Mouse (Mus musculus): Measurements from ENCODE around the gene Trim34a. TPM values are rescaled to one million over a fixed set of nuclear protein-coding genes. Genes with fewer than 3 reads are reported as not detected.

The Trim34a gene
- polyA plus RNA-seq (2014; fragmentation: Nextera tagmentation; extraction: Ambion mirVana), result 1.4 and 1.5 TPM in 2 replicates

GRCm38 (mm10) chr7:104244287-104245181, at the start of gene Trim34a:
TSS of gene Trim34a (plus strand) at chr7:104244457.
- 6% methylated on average over 13 of the region's 13 CpGs for WGBS
- Histone ChIP-seq H3K4me2 (replicated peaks; ENCODE audit: low read depth, low read length) (peak within 1 kb of the TSS; percentile 35), H3K9ac (ENCODE audit: low read depth, low read length) (peak within 1 kb of the TSS; percentile 43), H3K4me1 (ENCODE audit: control insufficient read depth, insufficient read depth, low read length) (no peaks in the 10 kb centered on the region), H3K27me3 (ENCODE audit: control insufficient read depth, insufficient read depth, low read length) (no peaks in the 10 kb centered on the region), H3K36me3 (ENCODE audit: control insufficient read depth, insufficient read depth, low read length) (no peaks in the 10 kb centered on the region), H3K27ac (ENCODE audit: low read depth, low read length) (no peak within 1 kb of the TSS; the same call in 1 of the 2 replicates), H3K9me3 (ENCODE audit: control insufficient read depth, low read length) (no peaks in the 10 kb centered on the region), H3K4me3 (ENCODE audit: low read length) (peak within 1 kb of the TSS; percentile 37)
- peak; percentile 94 for ATAC-seq (ENCODE audit: low FRiP score, low TSS enrichment)

- 80% methylated on average over 6 of the region's 6 CpGs for WGBS
- no peak for ATAC-seq (ENCODE audit: low FRiP score, low TSS enrichment)
- H3K27ac ChIP-seq (ENCODE audit: low read depth, low read length), result no peak within 1 kb of the TSS
- H3K4me1 ChIP-seq (ENCODE audit: control insufficient read depth, insufficient read depth, low read length), result no peaks in the 10 kb centered on the region
- no peak within 1 kb of the TSS for H3K4me2 ChIP-seq (replicated peaks; ENCODE audit: low read depth, low read length)
- no peak within 1 kb of the TSS for H3K4me3 ChIP-seq (ENCODE audit: low read length)
- no peak within 1 kb of the TSS for H3K9ac ChIP-seq (ENCODE audit: low read depth, low read length)
- no peaks in the 10 kb centered on the region for H3K36me3 ChIP-seq (ENCODE audit: control insufficient read depth, insufficient read depth, low read length)
- H3K9me3 ChIP-seq (ENCODE audit: control insufficient read depth, low read length), result no peaks in the 10 kb centered on the region
- no peaks in the 10 kb centered on the region for H3K27me3 ChIP-seq (ENCODE audit: control insufficient read depth, insufficient read depth, low read length)
These were observed 48.4 kb upstream of the Trim34a start, which contains the start of gene Olfr649 for GRCm38 (mm10) chr7:104195885-104196284. TSS of gene Olfr649 (minus strand) at chr7:104195985.

GRCm38 (mm10) chr7:104199822-104200221, 44.4 kb upstream of the Trim34a start:
- H3K36me3 ChIP-seq (ENCODE audit: control insufficient read depth, insufficient read depth, low read length), result no peaks in the 10 kb centered on the region
- H3K9me3 ChIP-seq (ENCODE audit: control insufficient read depth, low read length), result no peaks in the 10 kb centered on the region
- no peaks in the 10 kb centered on the region for H3K27me3 ChIP-seq (ENCODE audit: control insufficient read depth, insufficient read depth, low read length)
- no peak overlapping the region for H3K9ac ChIP-seq (ENCODE audit: low read depth, low read length)
- H3K4me3 ChIP-seq (ENCODE audit: low read length), result no peak overlapping the region
- 5% methylated on average over 5 of the region's 5 CpGs for WGBS
- H3K4me2 ChIP-seq (replicated peaks; ENCODE audit: low read depth, low read length), result no peak overlapping the region
- no peaks in the 10 kb centered on the region for H3K4me1 ChIP-seq (ENCODE audit: control insufficient read depth, insufficient read depth, low read length)
- no peak overlapping the region for H3K27ac ChIP-seq (ENCODE audit: low read depth, low read length)
- ATAC-seq (ENCODE audit: low FRiP score, low TSS enrichment), result peak; percentile 83; the same call in 1 of the 2 replicates

GRCm38 (mm10) chr7:104206197-104206596, 38.1 kb upstream of the Trim34a start:
- H3K9ac ChIP-seq (ENCODE audit: low read depth, low read length), result no peak overlapping the region
- H3K4me3 ChIP-seq (ENCODE audit: low read length), result no peak overlapping the region
- ATAC-seq (ENCODE audit: low FRiP score, low TSS enrichment), result no peak
- no peaks in the 10 kb centered on the region for H3K9me3 ChIP-seq (ENCODE audit: control insufficient read depth, low read length)
- WGBS, result 92% methylated on average over 7 of the region's 7 CpGs
- no peaks in the 10 kb centered on the region for H3K36me3 ChIP-seq (ENCODE audit: control insufficient read depth, insufficient read depth, low read length)
- H3K27ac ChIP-seq (ENCODE audit: low read depth, low read length), result no peak overlapping the region
- no peak overlapping the region for H3K4me2 ChIP-seq (replicated peaks; ENCODE audit: low read depth, low read length)
- H3K27me3 ChIP-seq (ENCODE audit: control insufficient read depth, insufficient read depth, low read length), result no peaks in the 10 kb centered on the region
- H3K4me1 ChIP-seq (ENCODE audit: control insufficient read depth, insufficient read depth, low read length), result no peaks in the 10 kb centered on the region

GRCm38 (mm10) chr7:104216011-104216535, 28.2 kb upstream of the Trim34a start:
- no peaks in the 10 kb centered on the region for H3K4me1 ChIP-seq (ENCODE audit: control insufficient read depth, insufficient read depth, low read length)
- WGBS, result 43% methylated on average over 1 of the region's 1 CpGs
- no peak overlapping the region for H3K27ac ChIP-seq (ENCODE audit: low read depth, low read length)
- no peaks in the 10 kb centered on the region for H3K36me3 ChIP-seq (ENCODE audit: control insufficient read depth, insufficient read depth, low read length)
- no peak overlapping the region for H3K4me2 ChIP-seq (replicated peaks; ENCODE audit: low read depth, low read length)
- no peaks in the 10 kb centered on the region for H3K9me3 ChIP-seq (ENCODE audit: control insufficient read depth, low read length)
- H3K9ac ChIP-seq (ENCODE audit: low read depth, low read length), result no peak overlapping the region
- H3K27me3 ChIP-seq (ENCODE audit: control insufficient read depth, insufficient read depth, low read length), result no peaks in the 10 kb centered on the region
- no peak for ATAC-seq (ENCODE audit: low FRiP score, low TSS enrichment)
- H3K4me3 ChIP-seq (ENCODE audit: low read length), result no peak overlapping the region

GRCm38 (mm10) chr7:104217881-104218280, 26.4 kb upstream of the Trim34a start:
- no peaks in the 10 kb centered on the region for H3K9me3 ChIP-seq (ENCODE audit: control insufficient read depth, low read length)
- no peak for ATAC-seq (ENCODE audit: low FRiP score, low TSS enrichment)
- no peaks in the 10 kb centered on the region for H3K36me3 ChIP-seq (ENCODE audit: control insufficient read depth, insufficient read depth, low read length)
- no peaks in the 10 kb centered on the region for H3K4me1 ChIP-seq (ENCODE audit: control insufficient read depth, insufficient read depth, low read length)
- H3K4me2 ChIP-seq (replicated peaks; ENCODE audit: low read depth, low read length), result no peak overlapping the region
- no peak overlapping the region for H3K4me3 ChIP-seq (ENCODE audit: low read length)
- no peak overlapping the region for H3K9ac ChIP-seq (ENCODE audit: low read depth, low read length)
- 62% methylated on average over 2 of the region's 2 CpGs for WGBS
- H3K27ac ChIP-seq (ENCODE audit: low read depth, low read length), result no peak overlapping the region
- H3K27me3 ChIP-seq (ENCODE audit: control insufficient read depth, insufficient read depth, low read length), result no peaks in the 10 kb centered on the region

- H3K27ac ChIP-seq (ENCODE audit: low read depth, low read length), result no peak within 1 kb of the TSS
- H3K9me3 ChIP-seq (ENCODE audit: control insufficient read depth, low read length), result no peaks in the 10 kb centered on the region
- H3K4me2 ChIP-seq (replicated peaks; ENCODE audit: low read depth, low read length), result peak within 1 kb of the TSS; percentile 60
- H3K36me3 ChIP-seq (ENCODE audit: control insufficient read depth, insufficient read depth, low read length), result no peaks in the 10 kb centered on the region
- H3K27me3 ChIP-seq (ENCODE audit: control insufficient read depth, insufficient read depth, low read length), result no peaks in the 10 kb centered on the region
- H3K9ac ChIP-seq (ENCODE audit: low read depth, low read length), result peak within 1 kb of the TSS; percentile 38
- H3K4me3 ChIP-seq (ENCODE audit: low read length), result peak within 1 kb of the TSS; percentile 44
- ATAC-seq (ENCODE audit: low FRiP score, low TSS enrichment), result peak; percentile 90
- H3K4me1 ChIP-seq (ENCODE audit: control insufficient read depth, insufficient read depth, low read length), result no peaks in the 10 kb centered on the region
- 2% methylated on average over 37 of the region's 37 CpGs for WGBS
These were observed 25.3 kb upstream of the Trim34a start, which contains the start of gene Trim6 for GRCm38 (mm10) chr7:104218701-104219569. TSS of gene Trim6 (plus strand) at chr7:104218793.

- H3K4me3 ChIP-seq (ENCODE audit: low read length), result no peak overlapping the region
- 42% methylated on average over 2 of the region's 2 CpGs for WGBS
- H3K4me1 ChIP-seq (ENCODE audit: control insufficient read depth, insufficient read depth, low read length), result no peaks in the 10 kb centered on the region
- no peak overlapping the region for H3K4me2 ChIP-seq (replicated peaks; ENCODE audit: low read depth, low read length)
- no peaks in the 10 kb centered on the region for H3K36me3 ChIP-seq (ENCODE audit: control insufficient read depth, insufficient read depth, low read length)
- H3K27ac ChIP-seq (ENCODE audit: low read depth, low read length), result no peak overlapping the region
- no peaks in the 10 kb centered on the region for H3K27me3 ChIP-seq (ENCODE audit: control insufficient read depth, insufficient read depth, low read length)
- no peaks in the 10 kb centered on the region for H3K9me3 ChIP-seq (ENCODE audit: control insufficient read depth, low read length)
- H3K9ac ChIP-seq (ENCODE audit: low read depth, low read length), result no peak overlapping the region
- no peak for ATAC-seq (ENCODE audit: low FRiP score, low TSS enrichment)
These were observed 13.1 kb upstream of the Trim34a start for GRCm38 (mm10) chr7:104231203-104231602.

Measured in kidney, embryonic 14.5 days (tissue).